Mouse (Mus musculus) right cerebral cortex, postnatal 4 days (tissue): ENCODE measurements around the gene Olfr521.
A peak's percentile ranks its signal among the peaks of the same experiment; 100 is the strongest.
"Not testable (repeated sequence)": the region's sequence is repeated elsewhere in the genome, so short reads cannot be mapped to it uniquely, and the experiment has no call there.

Source experiments
- DNase-seq: peaks from one replicate; pipeline ENCODE4 v3.0.0-alpha.2; 2022

Gene Olfr521

DNA sequence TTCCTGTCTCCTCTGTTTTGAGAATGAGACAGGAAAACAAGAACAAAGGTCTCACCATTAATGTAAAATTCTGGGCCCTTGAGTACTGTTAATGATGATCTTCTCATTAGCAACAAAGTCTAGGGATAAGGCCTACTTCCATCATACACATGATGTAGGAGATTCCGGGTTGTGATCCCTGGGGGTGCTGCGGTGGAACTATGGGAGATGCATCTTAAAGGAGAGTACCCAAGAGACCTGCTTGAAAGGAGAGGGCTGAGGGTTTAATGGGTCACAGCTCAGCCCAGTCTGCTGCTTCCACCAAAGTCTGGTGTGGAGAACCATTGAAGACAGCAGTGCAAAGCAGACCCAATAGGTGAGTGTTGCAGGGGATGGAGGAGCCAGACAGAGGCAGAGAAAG, at the start of gene Olfr521:
TSS of gene Olfr521 (plus strand) at position 301 of the 400 bp plus-strand sequence.
- no peak for DNase-seq

DNA sequence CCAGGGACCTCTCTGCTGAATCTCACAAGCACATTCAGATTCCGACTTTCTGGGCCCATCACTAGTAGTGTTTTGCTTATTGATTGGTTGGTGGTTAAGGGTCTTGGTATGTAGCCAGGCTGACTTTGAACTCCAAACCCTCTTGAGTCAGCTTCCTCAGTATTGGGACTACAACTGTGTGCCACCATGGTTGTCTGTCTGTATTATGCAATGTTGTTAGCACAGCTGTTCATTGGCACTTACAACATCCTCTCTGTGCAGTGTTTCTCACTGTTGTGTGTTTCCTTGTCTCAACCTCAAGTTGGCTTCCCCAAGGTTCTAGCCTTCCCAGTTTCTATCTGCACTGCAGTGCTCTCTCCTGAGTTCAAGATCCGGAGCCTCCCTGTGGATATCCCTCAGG, 46.8 kb upstream of the Olfr521 start:
- no peak for DNase-seq

DNA sequence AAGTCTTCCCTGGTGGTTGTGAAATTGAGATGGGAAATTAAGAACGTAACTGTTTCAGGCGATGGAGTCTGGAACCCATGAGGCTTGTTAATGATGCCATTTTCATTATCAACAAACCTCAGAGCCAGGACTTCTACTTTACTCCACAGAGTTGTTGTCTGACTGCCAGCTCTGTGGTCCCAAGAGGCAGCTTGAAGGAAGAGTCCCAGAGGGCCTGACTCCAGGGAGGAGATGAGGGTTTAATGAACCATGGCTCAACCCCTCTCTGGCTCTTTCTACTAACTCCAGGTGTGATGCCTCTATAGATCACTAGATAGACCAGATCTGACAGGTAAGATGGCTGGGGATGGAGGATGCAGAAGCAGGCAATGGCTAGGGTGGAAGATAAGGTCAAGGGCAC, 33.3 kb upstream of the Olfr521 start, which contains the start of gene Olfr520:
TSS of gene Olfr520 (plus strand) at position 301 of the 400 bp plus-strand sequence.
- no peak for DNase-seq

DNA sequence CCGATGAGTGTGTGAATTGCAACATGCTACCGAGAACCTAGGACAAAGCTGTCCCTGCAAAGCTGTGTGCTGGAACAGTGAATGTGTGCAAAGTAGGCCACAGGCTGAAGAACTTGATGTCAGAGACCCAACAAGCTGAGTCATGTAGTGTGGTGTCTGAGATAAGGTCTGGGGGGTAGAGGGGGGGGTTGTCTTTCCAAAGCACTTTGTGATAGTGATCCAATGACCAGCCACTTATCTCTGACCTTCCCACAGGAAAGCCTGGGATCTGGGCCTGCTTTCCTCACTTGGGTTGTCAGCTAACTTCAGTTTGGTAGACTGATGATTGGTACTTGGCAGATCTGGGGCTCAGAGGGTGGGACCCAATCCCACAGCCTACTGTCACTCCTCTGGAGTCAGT, 28.7 kb upstream of the Olfr521 start:
- DNase-seq: no peak

DNA sequence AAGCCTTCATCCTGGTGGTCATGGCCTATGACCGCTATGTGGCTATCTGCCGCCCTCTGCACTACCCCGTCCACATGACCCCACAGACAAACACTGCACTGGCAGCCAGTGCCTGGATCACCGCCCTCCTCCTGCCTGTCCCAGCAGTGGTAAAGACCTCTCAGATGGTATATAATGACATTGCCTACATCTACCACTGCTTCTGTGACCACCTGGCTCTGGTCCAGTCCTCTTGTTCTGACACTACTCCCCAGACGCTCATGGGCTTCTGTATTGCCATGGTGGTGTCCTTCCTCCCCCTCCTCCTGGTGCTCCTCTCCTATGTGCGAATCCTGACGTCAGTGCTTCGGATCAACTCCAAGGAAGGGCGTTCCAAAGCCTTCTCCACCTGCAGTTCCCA, 27.8 kb upstream of the Olfr521 start:
- DNase-seq: not testable (repeated sequence)

DNA sequence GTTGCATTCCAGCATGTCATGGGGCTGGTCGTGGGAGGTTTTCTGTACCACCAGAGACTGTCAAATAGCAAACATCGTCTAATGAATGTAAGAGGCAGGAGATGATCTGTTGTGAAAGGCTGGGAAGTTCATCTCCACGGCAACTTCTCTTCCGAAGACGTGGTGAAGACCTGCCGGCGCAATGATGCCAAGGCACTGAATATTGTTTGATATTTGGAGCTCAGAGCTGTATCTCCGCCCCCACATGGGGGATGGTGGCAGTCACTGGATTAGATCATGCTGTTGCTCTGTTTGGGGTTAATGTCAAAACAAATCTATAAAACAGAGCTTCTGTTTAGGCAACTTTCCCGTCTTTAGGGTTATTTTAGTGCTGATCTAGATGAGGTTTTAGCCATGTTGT, 24.0 kb upstream of the Olfr521 start:
- DNase-seq: no peak

DNA sequence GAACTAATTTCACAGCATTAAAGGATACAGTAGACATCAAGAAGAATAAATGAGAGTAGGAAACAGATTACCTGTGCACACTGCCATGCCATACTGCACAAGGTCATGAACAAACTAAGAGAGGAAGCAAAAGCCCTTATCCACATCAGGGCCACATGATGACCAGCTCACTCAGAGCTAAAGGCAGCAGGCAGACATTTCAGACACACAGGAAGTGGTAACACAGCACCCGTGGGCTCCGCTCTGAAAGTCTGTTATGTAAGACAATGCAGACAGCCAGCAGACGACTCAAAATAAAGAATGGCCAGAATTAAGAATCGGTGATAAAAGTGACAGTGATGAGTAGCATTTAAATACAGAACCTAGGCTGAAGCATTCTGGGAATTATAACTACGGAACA, 18.1 kb downstream of the Olfr521 start:
- no peak for DNase-seq

DNA sequence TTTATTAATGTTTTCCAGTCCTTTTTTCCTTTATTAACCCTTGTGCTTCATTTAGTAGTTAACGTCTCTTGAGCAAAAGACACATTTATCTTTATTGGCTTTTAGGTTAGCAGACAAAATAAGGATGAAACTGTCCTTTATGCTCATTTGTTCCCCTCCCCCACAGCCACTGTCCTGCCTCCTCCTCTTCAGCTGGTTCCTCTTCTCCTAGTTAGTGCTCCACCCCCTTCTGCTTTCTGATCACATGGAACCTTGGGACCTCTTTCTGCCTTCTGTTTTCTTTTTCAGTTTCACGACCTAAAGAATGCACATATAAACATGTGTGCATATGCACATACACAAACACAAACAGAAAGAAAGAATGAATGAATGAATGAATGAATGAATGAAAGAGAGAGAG, 18.6 kb downstream of the Olfr521 start:
- DNase-seq: no peak

DNA sequence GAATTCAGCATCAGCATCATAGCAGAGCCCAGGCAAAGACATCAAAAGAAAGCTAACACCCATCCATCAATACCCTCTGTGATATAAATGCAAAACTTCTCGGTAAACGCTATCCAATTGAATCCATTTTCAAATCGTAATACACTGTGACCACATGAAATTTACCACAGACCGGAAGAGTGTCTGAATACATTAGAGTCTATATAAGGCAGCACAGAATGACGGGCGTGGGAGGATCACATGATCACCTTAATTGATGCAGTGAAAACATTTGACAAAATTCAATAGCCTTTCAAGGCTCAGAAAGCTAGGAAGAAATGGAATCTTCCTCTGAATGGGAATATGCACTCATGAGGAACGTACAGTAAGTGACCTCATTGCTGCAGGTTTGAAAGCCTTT, 20.1 kb downstream of the Olfr521 start:
- DNase-seq: no peak

DNA sequence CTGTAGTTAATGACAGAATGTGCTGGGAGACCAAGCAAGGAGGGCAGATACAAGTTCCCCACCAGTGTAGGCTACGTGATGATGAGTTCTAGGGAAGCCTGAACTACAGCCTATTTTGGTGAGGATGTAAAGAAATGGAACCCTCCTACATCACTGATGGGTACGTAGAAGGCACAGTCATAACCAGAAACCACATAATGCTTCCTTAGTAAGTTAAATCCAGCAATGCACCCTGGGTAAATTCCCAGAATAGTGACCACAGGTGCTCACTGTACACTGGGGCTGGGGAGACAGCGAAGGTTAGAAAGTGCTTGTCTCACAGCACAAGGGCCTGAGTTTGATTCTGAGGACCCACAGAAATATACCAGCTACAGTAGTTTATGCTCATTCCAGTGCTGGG, 22.2 kb downstream of the Olfr521 start:
- DNase-seq: no peak

DNA sequence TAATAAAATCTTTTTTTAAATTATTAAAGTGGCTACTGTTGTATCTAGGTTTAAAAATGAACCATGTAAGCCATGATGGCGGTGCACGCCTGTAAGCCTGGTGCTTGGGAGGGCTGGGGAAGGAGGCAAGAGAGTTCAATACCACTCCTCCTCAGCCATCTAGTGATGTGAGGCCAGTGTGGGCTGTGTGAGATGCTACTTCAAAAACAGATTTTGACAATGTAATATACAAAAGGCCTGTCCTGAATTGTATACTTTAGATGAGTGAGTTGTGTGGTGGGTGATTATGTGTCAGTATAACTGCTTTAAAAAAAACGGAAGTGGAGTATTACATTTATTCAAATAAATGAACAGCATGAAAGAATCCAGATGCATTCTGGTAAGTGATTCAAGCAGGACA, 23.5 kb downstream of the Olfr521 start:
- DNase-seq: no peak

DNA sequence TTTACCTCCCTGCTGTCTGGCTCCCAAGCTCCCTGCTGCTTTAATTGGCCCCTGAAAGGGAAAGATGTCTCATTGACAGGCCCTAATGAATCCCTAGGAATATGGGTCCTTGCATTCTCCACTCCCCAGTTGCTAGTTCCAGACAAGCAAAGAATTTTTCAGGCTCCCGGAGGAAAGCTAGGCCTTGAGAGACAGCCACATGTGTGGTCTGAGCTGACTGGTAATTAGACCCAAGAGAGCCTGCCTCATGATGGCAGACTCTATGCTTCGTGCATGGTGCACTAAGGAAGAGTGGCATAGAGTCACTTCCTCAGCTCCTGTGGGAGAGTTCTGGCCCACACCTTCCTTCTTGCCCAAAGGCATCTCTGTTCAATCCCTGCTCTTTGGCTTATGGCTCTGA, 24.6 kb downstream of the Olfr521 start:
- DNase-seq: no peak

DNA sequence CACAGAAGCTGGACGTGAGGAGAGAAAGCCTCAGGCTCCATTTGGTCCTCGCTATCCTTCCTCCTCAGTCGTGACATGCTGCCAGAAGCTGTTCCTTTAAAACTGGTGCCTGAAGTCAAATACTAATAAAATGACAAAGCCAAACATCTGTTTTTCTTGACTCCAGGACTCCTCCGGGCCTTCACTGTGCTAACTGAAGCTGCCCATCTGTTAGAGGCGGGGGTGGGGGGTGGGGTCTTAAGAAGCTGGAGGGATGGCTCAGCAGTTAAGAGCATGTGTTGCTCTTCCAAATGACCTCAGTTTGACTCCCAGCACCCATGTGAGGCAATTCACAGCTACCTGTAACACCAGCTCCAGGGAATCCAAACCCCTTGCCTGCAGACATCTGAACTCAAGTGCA, 25.3 kb downstream of the Olfr521 start:
- no peak for DNase-seq

DNA sequence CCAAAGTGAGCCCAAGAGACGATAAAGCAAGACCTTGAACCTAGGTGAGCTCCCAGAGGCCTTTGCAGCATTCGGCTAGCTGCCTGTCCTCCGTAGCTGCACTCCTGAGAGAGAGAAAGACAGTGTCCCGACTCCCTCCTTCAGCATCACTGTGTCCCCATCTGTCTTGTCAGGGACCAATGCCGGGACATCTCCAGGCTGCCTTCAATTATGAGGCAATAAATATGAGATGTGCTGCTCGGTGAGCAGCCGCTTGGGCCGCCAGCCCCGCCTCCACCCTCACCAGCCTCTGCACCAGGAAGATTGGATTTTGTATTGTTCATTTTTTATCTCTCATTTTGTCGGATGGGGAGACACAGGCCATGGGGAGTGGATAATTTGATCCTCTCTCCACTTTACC, 27.5 kb downstream of the Olfr521 start:
- DNase-seq: no peak

DNA sequence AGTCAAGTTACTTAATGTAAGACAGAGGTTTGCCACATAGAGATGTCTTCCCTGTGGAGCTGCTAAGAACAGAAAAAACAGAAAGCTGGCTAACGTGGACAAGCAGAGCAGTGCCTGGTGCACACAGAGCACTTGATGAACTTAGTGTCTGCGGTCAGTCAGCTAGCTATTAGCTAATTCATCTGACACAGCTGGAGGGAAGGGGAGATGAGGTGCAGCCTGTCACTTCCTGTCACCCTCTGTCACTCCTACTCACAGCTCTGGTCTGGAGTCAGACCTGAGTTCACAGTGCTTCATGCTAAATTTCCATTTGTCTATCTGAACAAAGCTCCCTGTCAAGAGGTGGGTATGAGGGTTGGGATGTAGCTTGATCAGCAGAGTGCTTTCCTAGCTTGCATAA, 30.8 kb downstream of the Olfr521 start:
- DNase-seq: no peak

DNA sequence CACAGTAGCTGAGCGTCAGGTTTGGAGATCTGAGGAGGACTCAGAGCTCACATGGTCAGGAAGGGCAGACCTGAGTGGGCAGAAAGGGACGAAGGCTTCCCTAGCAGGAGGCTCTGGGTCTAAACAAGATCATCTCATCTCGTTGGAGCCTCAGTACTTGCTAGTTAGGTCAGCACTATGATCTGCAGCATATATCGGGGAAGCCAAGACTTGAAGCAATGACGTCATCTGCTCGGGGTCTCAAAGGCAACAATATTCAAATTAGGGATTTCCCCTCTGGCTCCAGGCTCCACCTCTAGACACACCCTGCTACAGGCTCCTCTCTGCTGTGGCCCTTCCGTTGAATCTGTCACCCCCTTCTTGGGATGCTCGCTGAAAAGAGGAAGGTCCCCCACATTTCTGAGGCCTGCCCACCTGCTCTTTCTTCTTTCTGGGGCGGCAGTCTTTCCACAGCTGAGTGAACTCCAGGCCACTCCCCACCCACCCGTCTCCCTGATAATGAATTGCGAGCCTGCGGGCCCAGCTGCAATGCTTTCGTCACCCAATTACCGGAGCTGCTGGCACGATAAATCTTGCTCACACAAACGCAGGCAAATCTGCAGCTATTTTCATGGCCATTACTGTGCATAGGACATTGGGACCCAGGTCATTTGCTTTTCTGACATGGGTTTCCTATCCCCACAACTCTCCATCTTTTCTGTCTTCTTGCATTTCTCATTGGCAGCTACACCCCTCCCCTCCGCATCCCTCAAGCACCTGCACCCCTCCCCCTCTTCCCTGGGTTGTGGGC, 32.1 kb downstream of the Olfr521 start:
- peak; percentile 16 for DNase-seq

DNA sequence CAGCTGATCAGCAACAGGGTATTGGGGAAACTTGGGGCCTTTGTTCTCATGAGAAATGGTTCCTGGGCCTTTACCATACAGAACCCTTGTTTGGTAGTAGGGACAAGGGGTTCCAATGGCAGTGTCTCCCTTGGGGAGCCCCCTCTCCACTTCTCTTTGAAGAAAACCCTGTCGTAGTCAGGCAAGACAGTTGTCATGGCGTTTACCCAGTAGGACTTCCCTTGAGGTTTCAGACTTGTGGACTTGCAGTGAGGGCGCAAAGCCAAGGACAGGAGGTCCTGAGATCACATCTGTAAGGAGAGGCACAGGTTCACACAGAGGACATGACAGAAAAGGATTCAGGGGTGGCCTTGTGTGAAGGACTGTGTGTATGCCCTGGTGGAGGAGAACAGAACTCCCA, 33.2 kb downstream of the Olfr521 start:
- DNase-seq: no peak

DNA sequence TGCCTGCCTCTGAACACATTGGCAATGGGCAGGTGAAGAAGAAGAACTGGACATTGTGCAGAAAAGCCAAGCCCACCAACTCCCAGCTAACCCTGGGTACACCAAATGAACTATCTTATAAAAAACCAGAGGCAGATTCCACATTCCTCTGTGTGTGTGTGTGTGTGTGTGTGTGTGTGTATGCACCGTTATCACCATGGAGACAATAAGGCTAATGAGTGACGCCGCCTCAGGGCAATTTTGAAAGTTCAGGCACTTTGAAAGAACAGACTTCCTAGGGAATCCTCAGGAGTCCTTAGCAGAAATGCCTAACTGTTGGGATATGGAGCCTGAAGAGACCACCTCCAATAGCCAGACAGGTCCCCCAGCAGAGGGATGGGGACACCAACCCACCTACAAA, 34.0 kb downstream of the Olfr521 start:
- no peak for DNase-seq

DNA sequence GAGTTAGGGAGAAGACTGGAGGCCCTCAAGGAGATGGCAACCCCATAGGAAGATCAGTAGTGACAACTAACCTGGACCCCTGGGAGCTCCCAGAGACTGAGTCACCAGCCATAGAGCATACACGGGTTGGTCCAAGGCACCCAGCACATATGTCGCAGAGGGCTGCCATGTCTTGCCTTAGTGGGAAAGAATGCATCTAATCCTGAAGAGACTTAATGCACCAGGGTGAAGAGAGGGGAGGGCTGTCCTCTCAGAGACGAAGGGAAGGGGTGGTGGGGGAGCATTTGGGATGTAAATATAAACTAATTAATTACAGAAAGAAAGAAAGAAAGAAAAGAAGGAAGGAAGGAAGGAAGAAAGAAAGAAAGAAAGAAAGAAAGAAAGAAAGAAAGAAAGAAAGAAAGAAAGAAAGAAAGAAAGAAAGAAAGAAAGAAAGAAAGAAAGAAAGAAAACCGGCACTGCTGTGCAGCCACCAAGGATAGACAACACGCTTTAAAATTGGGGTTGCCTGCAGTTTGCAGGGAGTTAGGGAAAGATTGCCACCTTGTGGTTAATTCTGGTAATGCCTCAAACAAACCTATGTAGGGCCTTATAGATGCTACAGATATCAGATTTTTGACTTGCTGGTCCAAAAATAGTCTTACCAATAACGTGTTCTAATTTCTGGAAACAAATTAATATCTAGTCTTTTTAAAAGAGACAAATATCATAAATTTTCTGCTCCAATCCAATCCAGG, 34.8 kb downstream of the Olfr521 start:
- peak; percentile 69 for DNase-seq

DNA sequence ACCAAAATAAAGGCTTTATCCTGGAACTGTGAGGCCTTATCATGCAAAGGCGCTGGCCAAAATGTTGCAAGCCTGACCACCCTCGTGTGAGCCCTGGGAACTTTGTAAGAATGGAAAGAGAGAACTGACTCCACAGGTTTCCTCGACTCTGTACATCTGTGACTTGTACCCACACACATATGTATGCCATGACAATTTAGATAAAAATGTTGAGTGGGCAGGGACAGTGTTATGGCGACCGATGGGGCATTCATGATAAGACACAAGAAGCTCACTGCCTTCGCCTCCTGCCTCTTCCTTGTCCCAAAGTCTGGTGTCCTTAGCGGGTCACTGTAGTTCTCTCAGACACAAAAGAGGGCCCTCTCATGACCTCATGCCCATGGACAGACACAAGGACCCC, 35.8 kb downstream of the Olfr521 start:
- DNase-seq: no peak

DNA sequence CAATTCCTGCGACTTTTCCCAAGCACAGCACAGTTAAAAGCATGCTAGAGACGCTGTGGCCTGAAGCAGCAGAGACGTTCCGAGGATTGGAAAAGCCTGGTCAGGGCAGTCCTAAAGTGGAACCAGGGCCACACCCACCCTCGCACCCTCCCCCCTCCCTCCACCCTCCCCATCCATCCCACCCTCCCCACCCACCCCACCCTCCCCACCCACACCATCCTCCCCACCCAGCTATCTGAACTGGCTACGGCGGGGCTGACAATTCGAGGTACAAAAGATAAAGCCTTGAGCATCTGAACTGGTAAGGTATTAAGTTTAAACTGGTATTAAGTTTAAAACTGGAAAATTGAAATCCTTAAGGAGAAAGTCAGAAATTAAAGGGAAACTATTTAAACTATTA, 40.2 kb downstream of the Olfr521 start:
- no peak for DNase-seq

DNA sequence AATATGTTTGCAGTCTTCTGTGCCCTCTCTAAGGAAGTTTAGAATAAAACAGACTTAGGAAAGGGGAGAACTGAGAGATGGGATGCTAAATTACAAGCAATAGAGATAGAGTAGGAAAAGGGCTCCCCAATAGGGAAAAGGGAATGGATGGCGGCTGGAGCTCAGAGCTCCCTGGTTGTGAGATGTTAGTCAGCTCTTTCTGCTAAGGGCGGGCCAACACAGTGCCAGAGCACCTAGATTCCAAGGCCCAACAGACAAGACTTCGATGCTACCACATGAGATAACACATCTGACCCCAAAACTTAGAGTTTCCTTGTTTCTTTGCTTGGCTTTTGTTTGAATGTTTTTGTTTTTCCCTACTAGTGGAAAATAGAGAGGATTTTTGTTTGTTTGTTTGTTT, 40.7 kb downstream of the Olfr521 start:
- DNase-seq: not testable (repeated sequence)

DNA sequence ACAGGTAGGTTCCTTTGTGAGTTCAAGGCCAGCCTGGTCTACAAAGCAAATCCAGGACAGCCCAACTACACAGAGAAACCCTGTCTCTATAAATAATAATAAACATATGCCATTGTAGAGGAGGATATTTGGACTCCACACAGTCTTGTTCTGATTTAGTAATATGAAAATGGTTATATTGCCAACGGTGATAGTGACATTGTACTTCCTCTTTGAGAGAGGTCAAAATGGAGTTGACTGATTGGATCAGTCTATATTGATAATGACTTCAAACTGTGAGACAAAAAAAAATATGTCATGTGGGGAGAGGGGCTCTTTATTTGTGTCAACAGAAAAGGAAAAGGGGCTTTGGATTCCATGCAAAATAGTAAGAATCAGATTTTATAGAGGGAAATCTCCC, 42.0 kb downstream of the Olfr521 start:
- DNase-seq: no peak

DNA sequence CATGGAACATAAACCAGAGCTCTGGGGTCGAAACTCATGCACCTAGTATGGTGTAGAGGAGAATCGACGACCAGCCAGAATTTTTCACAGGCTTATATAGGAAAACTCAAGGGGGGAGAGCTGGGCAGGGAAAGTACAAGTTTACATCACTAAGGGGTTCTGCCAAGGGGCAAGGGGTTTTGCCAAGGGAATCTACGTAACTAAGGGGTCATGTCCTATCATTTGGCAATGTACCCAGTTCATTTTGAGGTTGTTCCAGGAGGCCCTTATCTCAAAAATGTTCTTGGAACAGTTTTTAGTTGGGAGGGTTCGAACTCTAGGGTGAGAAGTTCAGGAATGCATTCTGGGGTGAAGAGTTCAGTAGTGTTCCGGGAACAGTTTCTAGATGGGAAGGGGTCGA, 43.7 kb downstream of the Olfr521 start:
- not testable (repeated sequence) for DNase-seq

DNA sequence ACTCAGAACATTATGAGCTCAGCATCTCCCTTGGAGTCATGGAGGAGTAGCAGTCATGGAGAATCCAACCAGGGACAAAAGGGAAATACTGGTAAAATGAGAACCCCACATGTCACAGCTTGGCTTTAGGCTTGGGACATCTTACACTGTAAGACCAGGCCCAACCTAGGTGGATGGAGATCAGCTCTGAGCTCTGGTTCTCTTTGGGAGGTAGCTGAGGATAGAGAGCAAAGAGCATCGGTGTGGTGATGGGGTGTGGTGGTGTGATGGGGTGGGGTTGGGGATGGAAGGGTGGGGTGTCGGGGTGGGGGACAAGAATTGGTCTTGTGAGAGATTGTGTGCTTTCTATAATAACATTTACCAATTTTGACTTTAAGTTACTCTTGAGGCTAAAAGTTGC, 47.5 kb downstream of the Olfr521 start:
- no peak for DNase-seq
